Mouse (Mus musculus) C2C12 (cell line): ENCODE data around the gene Wap. TPM values are rescaled to one million over a fixed set of nuclear protein-coding genes. Genes with fewer than 3 reads are reported as not detected.
A peak's percentile ranks its signal among the peaks of the same experiment; 100 is the strongest.

Experiments
- H3K27me3 ChIP-seq: one replicate; pipeline ENCODE4 v1.6.1; 2011; ENCODE audit not compliant: control insufficient read depth, insufficient read depth, insufficient read length
- H3K36me3 ChIP-seq: one replicate; pipeline ENCODE4 v1.6.1; 2011; ENCODE audit not compliant: control insufficient read depth, insufficient read depth
- H3K4me3 ChIP-seq: one replicate; pipeline ENCODE4 v1.5.1; 2011; ENCODE audit warnings: mild to moderate bottlenecking, control low read depth; ENCODE audit not compliant: poor library complexity, insufficient read depth, severe bottlenecking
- H3K79me2 ChIP-seq: one replicate; pipeline ENCODE4 v1.6.1; 2011; ENCODE audit not compliant: control insufficient read depth, insufficient read depth
- H3K79me3 ChIP-seq: one replicate; pipeline ENCODE4 v1.6.1; 2011; ENCODE audit warnings: low read depth, control low read depth
- H3ac ChIP-seq: one replicate; pipeline ENCODE3; 2011; ENCODE audit warnings: low read depth; ENCODE audit not compliant: control insufficient read depth, insufficient read length
- CEBPB ChIP-seq: IDR thresholded peaks from one replicate; pipeline ENCODE4 v1.6.1; 2011; ENCODE audit warnings: low read depth, mild to moderate bottlenecking, control low read depth, moderate library complexity
- CTCF ChIP-seq: IDR thresholded peaks from one replicate; pipeline ENCODE4 v1.5.1; 2011; ENCODE audit not compliant: control insufficient read depth, insufficient read depth, insufficient read length
- FOSL1 ChIP-seq: IDR thresholded peaks from one replicate; pipeline ENCODE4 v1.8.0; 2011; ENCODE audit warnings: mild to moderate bottlenecking, low read length; ENCODE audit not compliant: poor library complexity, insufficient read depth, severe bottlenecking
- MAX ChIP-seq: IDR thresholded peaks from one replicate; pipeline ENCODE4 v1.6.1; 2011; ENCODE audit warnings: mild to moderate bottlenecking, control low read depth
- MYOD1 ChIP-seq: IDR thresholded peaks from one replicate; pipeline ENCODE4 v1.6.1; 2011; ENCODE audit warnings: low read depth; ENCODE audit not compliant: control insufficient read depth, insufficient read length
- MYOG ChIP-seq: IDR thresholded peaks from one replicate; pipeline ENCODE4 v1.6.1; 2011; ENCODE audit not compliant: control insufficient read depth, insufficient read length; ENCODE audit errors: extremely low read depth
- USF1 ChIP-seq: IDR thresholded peaks from one replicate; pipeline ENCODE4 v1.6.1; 2011; ENCODE audit warnings: low read depth, mild to moderate bottlenecking, control low read depth, moderate library complexity
- polyA plus RNA-seq: library from polyadenylated mRNA; unstranded; fragments of >200 nt; fragmentation: generic; extraction: Trizol; gene quantifications from one replicate; pipeline ENCODE4 v1.2.1, GENCODE M21; 2012; ENCODE audit warnings: missing spikeins

Wap gene
- polyA plus RNA-seq, 1 experiment = not detected

- no peak overlapping the region for H3K4me3 ChIP-seq
- H3K79me2 ChIP-seq = no peaks in the 10 kb centered on the region
- no peak overlapping the region for H3ac ChIP-seq
- no peaks in the 10 kb centered on the region for H3K79me3 ChIP-seq
- peaks cover 14% of the 10 kb centered on the region for H3K27me3 ChIP-seq
- no peaks in the 10 kb centered on the region for H3K36me3 ChIP-seq
- no peak for TF ChIP-seq MAX
- TF ChIP-seq CEBPB = no peak
These were observed 6.1 kb upstream of the Wap start for GRCm38 (mm10) chr11:6644566-6644965.

GRCm38 (mm10) chr11:6639072-6639471, 635 bp upstream of the Wap start:
- TF ChIP-seq MYOD1 (no peak), CEBPB (no peak), FOSL1 (no peak), MAX (no peak), CTCF (no peak), MYOG (no peak), USF1 (no peak)
- Histone ChIP-seq H3ac (no peak overlapping the region), H3K27me3 (peaks cover 13% of the 10 kb centered on the region), H3K4me3 (no peak overlapping the region), H3K79me3 (no peaks in the 10 kb centered on the region), H3K79me2 (no peaks in the 10 kb centered on the region), H3K36me3 (no peaks in the 10 kb centered on the region)

DNA sequence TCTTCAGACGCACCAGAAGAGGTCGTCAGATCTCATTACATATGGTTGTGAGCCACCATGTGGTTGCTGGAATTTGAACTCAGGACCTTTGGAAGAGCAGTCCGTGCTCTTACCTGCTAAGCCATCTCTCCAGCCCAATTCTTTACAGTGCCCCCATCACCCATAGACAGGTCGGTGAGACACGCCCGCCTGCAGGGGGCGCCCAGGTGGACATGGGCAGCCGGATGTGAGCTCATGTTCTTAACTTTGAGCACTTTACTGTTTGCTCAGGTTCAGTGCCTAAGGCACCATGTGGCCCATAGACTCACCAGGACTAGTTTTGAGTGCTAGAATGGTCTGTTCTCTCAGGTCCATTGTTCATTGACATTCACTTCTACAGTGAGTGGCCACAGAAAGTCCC, 2.3 kb downstream of the Wap start:
- Histone ChIP-seq H3K79me2 (no peaks in the 10 kb centered on the region), H3K27me3 (peaks cover 3% of the 10 kb centered on the region), H3ac (no peak overlapping the region), H3K36me3 (no peaks in the 10 kb centered on the region), H3K4me3 (no peak overlapping the region), H3K79me3 (no peaks in the 10 kb centered on the region)
- no peak for TF ChIP-seq MAX
- no peak for TF ChIP-seq FOSL1
- TF ChIP-seq USF1 = no peak
- TF ChIP-seq CTCF = no peak
- TF ChIP-seq MYOD1 = no peak
- TF ChIP-seq MYOG = no peak
- no peak for TF ChIP-seq CEBPB

DNA sequence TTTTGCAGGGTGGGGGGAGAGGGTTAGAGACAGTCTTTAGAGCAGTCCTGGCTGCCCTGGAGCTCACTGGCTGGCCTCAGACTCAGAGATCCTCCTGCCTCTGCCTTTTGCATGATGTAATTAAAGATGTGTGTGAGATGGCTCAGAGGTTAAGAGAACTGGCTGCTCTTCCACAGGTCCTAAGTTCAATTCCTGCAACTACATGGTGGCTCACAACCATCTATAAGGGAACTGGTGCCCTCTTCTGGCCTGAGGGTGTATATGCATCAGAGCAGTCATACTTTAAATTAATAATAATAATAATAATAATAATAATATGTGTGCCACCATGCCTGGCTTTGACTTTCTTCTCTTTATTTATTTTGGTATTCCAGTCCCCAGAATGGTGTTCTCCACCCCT, 8.8 kb downstream of the Wap start:
- H3ac ChIP-seq = no peak overlapping the region
- H3K36me3 ChIP-seq = peaks cover 5% of the 10 kb centered on the region
- H3K27me3 ChIP-seq = peaks cover 3% of the 10 kb centered on the region
- TF ChIP-seq MAX (no peak), CTCF (no peak), MYOD1 (no peak), MYOG (no peak), FOSL1 (no peak), CEBPB (no peak), USF1 (no peak)
- H3K4me3 ChIP-seq = no peak overlapping the region
- H3K79me2 ChIP-seq = peaks cover 25% of the 10 kb centered on the region
- H3K79me3 ChIP-seq = peaks cover 8% of the 10 kb centered on the region

- H3K79me2 ChIP-seq = peaks cover 36% of the 10 kb centered on the region
- peaks cover 19% of the 10 kb centered on the region for H3K79me3 ChIP-seq
- TF ChIP-seq USF1 (no peak), FOSL1 (no peak), MAX (peak; percentile 64), CTCF (peak; percentile 67), CEBPB (no peak), MYOG (no peak)
- H3ac ChIP-seq = no peak overlapping the region
- H3K27me3 ChIP-seq = peaks cover 3% of the 10 kb centered on the region
- H3K4me3 ChIP-seq = no peak overlapping the region
- peaks cover 16% of the 10 kb centered on the region for H3K36me3 ChIP-seq
These were observed 9.9 kb downstream of the Wap start for GRCm38 (mm10) chr11:6628568-6628967.

- no peak for TF ChIP-seq FOSL1
- no peak for TF ChIP-seq CTCF
- no peak for TF ChIP-seq MYOG
- TF ChIP-seq USF1 = no peak
- TF ChIP-seq MAX = no peak
- no peak for TF ChIP-seq CEBPB
- TF ChIP-seq MYOD1 = no peak
- Histone ChIP-seq H3K27me3 (no peaks in the 10 kb centered on the region), H3K79me2 (peaks cover 45% of the 10 kb centered on the region), H3ac (no peak overlapping the region), H3K79me3 (peaks cover 26% of the 10 kb centered on the region), H3K4me3 (no peak overlapping the region), H3K36me3 (peaks cover 24% of the 10 kb centered on the region)
These were observed 10.7 kb downstream of the Wap start for GRCm38 (mm10) chr11:6627731-6628130.
